Mouse (Mus musculus) adrenal gland, postnatal 10 days (tissue): ENCODE data around the gene Fam13c. TPM values are rescaled to one million over a fixed set of nuclear protein-coding genes. Genes with fewer than 3 reads are reported as not detected.

Experiments
- DNase-seq: peaks from one replicate; pipeline ENCODE4 v3.0.0; 2021; ENCODE audit warnings: mixed read lengths
- total RNA-seq, 2 experiments: library from RNA; stranded (reverse); gene quantifications; 2 replicates each; pipeline ENCODE4 v1.2.3; 2021

The Fam13c gene
- total RNA-seq, 2 experiments from 2014 or later: 13.2 to 16.2 TPM

DNA sequence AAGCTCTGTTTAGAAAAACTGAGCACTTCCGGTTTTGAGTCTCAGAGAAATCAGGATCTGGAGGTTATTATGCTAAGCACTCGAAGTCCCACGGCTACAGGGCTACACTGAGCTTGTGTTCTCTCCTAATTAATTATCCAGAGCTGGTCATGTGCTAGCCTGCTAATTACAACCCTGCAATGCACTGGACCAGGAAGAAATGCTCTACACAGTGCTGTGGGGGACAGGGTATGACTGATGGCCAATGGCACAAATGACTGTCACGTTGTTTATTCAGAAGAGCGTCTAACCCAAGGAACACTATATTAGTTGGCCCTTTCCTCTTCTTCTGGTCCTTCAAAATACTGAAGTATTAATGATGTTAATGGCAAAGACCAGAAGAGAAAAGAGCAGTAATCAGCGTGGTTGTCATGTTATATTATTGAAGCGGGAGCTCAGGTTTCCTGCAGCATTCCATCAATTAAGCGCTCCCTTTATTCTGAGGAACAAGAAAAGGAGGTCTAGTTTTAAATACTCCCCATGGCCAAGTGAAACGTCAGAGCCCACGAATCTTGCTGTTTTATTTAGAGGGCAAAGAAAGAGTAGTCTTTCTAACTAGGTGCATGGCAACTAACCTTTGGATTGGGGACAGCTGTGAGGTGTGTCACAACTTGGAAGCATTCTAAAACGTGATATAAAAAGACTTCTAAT lies 18.4 kb downstream of the Fam13c start:
- DNase-seq: no peak

- DNase-seq: no peak
These were observed 25.4 kb downstream of the Fam13c start for GRCm38 (mm10) chr10:70465638-70466037.

DNA sequence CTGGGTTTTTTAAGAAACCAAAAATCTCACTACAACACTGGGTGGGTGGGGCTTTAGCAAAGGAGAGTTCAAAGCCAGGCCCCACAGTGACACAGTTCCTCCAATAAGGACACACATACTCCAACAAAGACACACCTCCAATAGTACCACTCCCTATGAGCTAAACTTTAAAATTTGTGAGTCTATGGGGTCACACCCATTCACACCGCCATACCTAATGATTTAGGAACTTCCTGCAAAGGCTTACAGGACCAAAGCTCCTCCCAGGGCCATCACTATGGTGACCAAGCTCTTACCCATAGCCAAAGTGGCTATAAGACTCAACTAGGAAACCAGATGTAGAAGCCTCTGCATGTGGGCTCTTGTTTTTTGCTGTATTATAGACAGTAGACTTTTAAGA lies 30.6 kb downstream of the Fam13c start:
- DNase-seq: no peak

DNA sequence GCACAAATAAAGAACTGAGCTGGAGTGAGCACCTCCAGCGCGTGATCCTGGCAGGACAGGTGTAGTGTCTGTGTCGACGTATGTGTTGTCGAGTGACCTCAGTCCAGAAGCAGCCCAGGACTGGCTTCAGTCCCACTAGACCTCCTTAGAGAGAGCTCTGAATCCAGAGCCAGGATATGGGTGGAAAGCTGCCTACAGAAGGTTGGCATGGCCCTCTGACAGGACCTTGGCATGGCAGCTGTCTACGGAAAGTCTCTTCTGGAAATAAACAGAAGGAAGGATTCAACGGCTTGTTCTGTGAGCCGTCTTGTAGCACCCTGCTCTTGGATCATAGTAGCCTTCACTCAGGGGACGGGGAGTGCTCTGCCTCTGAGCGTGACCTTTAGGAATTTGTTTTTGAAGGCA lies 37.5 kb downstream of the Fam13c start:
- peak; percentile 67 for DNase-seq

GRCm38 (mm10) chr10:70483736-70484135 lies 43.5 kb downstream of the Fam13c start:
- peak; percentile 25 for DNase-seq

DNA sequence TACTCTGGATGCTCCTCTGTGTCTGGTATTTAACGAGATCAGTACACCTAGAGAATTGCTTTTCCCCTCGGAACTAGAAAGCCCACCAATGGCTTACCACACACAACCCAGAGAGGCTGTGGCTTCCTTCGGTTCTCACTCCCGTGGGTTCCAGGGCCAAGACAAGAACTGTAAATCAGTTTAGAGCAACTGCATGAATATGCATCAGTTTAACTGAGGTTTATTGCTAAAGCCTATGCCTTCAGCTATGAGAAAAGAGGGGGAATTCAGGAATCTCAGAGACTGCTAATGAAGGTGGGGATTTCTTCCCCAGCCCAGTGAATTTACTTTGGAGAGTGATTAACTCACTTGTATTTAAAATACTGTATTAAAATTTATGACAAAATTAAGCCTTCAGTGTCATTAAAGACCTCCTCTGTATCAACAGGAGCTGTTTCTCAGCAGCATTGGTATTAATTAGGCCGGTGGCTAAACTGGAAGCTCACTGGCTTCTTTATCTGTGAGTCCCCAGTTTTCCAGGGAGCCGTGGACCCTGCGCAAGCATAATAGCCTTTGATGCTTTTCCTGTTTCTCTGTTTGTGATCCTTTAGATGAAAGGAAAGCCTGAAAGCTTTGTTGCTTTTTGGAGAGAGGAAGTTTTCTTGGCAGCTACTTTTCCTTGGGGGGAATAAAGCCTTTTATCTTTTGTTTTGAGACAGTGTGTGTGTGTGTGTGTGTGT lies 44.4 kb downstream of the Fam13c start:
- DNase-seq: no peak

- peak; percentile 49 for DNase-seq
These were observed 45.0 kb downstream of the Fam13c start for GRCm38 (mm10) chr10:70485287-70485612.

DNA sequence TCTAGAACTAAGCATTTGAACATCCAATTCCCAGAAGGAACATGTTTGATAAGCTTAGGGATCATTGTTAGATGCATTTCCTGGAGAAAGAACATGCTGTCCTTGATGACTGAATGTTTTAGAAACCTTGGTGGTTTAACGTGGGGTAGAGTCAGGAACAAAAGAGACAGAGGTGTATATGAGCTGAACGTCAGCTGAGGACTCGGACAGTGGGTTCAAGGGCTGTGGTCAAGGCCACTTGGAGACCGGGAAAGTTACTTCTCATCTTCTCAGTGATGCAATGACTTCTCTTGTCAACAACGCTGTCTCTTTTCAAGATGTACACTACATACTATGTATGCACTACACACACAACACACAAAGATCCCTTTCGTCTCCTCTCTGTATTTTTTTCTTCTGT lies 46.4 kb downstream of the Fam13c start:
- DNase-seq: no peak

GRCm38 (mm10) chr10:70493891-70494290 lies 53.6 kb downstream of the Fam13c start:
- no peak for DNase-seq

DNA sequence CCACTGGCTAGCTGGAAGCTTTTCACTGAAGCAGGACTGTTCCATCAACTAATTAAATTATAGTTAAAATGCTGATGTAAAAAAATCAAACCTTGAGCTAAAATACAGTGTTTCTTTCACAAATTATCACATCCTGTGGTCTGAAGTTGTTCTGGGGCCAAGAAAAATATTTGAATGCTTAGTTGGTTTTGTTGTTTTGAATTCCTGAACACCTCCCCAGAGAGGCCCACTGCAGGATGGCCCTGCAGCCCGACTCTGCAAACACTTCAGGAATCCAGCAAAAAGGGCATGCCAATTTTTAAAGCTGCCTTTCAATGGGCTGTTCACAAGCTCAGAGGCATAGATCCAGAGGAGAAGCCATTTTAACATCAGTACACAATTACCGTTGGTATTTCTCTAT lies 54.2 kb downstream of the Fam13c start:
- DNase-seq: no peak

- DNase-seq: no peak
These were observed 55.1 kb downstream of the Fam13c start for GRCm38 (mm10) chr10:70495106-70496104.

- DNase-seq: peak; percentile 36
These were observed 56.7 kb downstream of the Fam13c start for GRCm38 (mm10) chr10:70496938-70497337.

- DNase-seq: no peak
These were observed 58.0 kb downstream of the Fam13c start for GRCm38 (mm10) chr10:70498328-70498727.

DNA sequence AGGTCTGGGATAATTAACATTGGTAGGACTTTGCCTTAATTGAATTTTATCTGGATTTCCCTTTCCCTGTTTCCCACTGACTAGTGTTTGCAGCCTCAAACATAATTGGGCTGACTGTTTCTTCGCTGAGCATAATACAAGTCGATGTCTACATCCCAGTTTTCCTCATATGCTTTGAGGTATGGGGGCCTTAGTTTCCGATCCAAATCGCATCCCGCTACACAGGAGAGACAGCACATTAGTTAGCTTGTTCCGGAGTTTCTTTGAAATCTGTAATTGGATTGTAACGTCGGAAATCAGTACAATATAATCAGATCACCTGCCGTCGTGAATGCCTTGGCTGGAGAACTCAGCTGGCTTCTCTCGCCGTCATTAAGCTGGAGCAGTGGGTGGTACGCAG lies 59.0 kb downstream of the Fam13c start:
- no peak for DNase-seq

DNA sequence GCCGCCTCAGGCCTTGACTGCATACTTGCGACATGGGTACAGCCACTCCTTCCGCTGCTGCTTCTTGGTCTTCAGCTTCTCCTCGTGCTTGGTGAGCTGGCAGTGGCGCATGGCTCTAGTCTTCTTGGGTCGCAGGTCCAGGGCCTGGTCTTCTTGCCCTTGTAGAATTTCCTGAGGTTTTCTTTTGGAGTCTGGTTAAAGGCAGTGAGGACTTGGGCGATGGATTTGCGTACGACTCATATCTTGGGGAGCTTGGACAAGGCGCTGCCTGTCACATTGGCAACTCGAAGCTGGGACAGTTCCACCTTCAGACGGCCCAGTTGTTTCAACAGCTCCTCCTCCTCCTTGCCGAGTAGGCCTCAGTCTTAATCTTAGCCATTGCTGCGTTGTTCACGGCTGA lies 64.6 kb downstream of the Fam13c start:
- no peak for DNase-seq

GRCm38 (mm10) chr10:70505395-70505794 lies 65.1 kb downstream of the Fam13c start:
- no peak for DNase-seq

GRCm38 (mm10) chr10:70505842-70506241 lies 65.6 kb downstream of the Fam13c start:
- DNase-seq: no peak

- DNase-seq: peak; percentile 52
These were observed 66.4 kb downstream of the Fam13c start for GRCm38 (mm10) chr10:70506499-70507168.

- no peak for DNase-seq
These were observed 67.6 kb downstream of the Fam13c start for GRCm38 (mm10) chr10:70507880-70508279.

- no peak for DNase-seq
These were observed 74.6 kb downstream of the Fam13c start for GRCm38 (mm10) chr10:70514848-70515247.

DNA sequence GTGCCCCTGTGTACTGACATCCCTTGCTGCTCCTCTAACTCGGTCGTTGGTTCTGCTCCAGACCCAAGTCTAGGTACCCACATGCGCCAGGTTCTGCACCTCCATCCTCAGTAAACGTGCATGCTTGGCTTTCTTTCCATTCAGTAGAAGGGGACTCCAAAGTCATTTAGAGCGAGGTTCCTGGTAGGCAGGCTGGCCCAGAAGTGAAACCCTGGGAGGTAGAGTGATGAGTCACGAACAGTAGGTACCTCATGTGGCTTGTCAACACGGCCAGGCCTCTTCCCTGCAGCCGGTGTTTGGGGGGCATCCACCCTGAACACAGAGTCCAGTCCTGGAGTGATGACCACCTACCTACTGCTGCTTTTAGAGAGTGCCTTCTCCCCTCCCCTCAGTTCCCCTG lies 76.4 kb downstream of the Fam13c start:
- DNase-seq: no peak

DNA sequence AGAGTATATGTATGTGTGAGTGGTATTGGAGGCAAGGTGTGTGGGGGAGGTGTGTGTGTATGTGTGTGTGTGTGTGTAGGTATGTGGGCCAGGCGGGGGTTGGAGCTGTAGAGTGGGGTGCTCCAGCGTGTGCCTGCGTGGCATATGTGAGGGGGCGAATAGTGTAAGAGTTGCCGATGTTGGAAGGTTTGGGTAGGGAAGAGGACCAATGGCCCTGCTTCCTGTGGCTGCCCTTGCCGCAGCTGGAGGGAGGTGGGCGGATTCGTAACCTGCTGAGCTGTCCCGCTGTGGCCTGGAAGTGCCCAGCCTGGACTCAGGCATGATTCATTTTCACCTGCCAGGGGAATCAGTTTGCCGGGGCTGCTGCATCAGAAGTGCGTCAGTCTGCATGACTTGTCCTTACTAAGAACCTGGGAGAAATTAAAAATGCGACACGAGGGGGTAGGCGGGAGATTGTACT lies 79.4 kb downstream of the Fam13c start:
- DNase-seq: no peak
